Mouse (Mus musculus): ENCODE results near the gene Endou. TPM values are rescaled to one million over a fixed set of nuclear protein-coding genes. Genes with fewer than 3 reads are reported as not detected.

The Endou gene
- 0.09 and 0.33 TPM in 2 replicates for polyA plus RNA-seq (2016; fragmentation: Nextera tagmentation; extraction: Ambion mirVana)

DNA sequence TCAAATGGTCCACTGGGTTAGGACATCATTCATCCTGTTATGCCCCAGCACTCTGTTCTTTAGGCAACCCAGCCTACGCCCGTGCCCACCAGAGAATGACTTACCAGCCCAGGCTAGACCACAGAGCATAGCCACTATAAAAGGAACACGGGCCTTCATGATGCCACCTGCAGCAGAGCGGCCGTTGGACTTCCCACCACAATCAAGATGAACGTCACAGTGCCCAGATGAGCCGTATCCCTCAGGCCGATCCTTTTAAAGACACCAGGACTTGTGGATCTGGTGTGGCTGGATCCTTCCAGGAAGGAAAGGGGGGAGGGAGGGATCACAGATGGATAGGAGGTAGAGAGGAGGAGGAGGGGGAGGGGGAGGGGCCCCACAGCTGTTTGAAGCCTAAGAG lies at the start of gene Endou:
Gene Endou (minus strand): TSS at position 229 of the 400 bp plus-strand sequence.
- no peak within 1 kb of the TSS for H3K9ac ChIP-seq
- no peaks in the 10 kb centered on the region for H3K27me3 ChIP-seq
- no peaks in the 10 kb centered on the region for H3K36me3 ChIP-seq
- no peak for ATAC-seq (ENCODE audit: insufficient number of reproducible peaks, insufficient read depth, low FRiP score, low TSS enrichment)
- no peaks in the 10 kb centered on the region for H3K4me1 ChIP-seq
- 89% methylated on average over 8 of the region's 8 CpGs for WGBS
- no peak within 1 kb of the TSS for H3K4me3 ChIP-seq
- H3K27ac ChIP-seq: no peak within 1 kb of the TSS
- no peak within 1 kb of the TSS for H3K4me2 ChIP-seq (replicated peaks)
- no peaks in the 10 kb centered on the region for H3K9me3 ChIP-seq

DNA sequence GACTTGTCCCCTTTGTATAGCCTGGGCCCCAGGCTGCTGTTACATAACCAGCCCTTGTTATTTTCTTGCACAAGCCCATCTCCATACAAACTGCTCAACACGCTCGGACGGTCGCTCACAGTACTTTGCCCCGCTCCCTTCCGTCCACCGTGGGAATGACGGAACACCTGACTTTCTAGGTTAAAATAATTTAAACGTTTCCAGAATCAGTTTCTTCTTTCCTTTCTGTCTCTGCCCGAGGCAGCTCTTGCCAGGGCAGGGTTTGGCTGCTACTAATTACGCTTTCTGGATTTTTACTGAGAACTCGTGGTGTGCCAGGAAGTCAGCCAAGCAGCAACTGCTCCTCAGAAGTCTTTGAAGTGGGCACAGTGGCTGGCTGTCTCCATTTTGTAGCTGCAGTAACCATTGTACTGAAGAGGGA lies 49.5 kb upstream of the Endou start:
- ATAC-seq (ENCODE audit: insufficient number of reproducible peaks, insufficient read depth, low FRiP score, low TSS enrichment): no peak
- Histone ChIP-seq H3K4me1 (peaks cover 22% of the 10 kb centered on the region), H3K27me3 (no peaks in the 10 kb centered on the region), H3K27ac (peak overlapping the region; percentile 5; the same call in 1 of the 2 replicates), H3K9ac (no peak overlapping the region), H3K36me3 (no peaks in the 10 kb centered on the region), H3K4me3 (no peak overlapping the region), H3K9me3 (no peaks in the 10 kb centered on the region), H3K4me2 (replicated peaks) (no peak overlapping the region)
- WGBS: 54% methylated on average over 12 of the region's 12 CpGs

- no peak overlapping the region for H3K4me3 ChIP-seq
- no peak overlapping the region for H3K9ac ChIP-seq
- H3K27me3 ChIP-seq: no peaks in the 10 kb centered on the region
- no peaks in the 10 kb centered on the region for H3K36me3 ChIP-seq
- H3K4me2 ChIP-seq (replicated peaks): no peak overlapping the region
- 92% methylated on average over 1 of the region's 1 CpGs for WGBS
- no peak for ATAC-seq (ENCODE audit: insufficient number of reproducible peaks, insufficient read depth, low FRiP score, low TSS enrichment)
- no peak overlapping the region for H3K27ac ChIP-seq
- H3K9me3 ChIP-seq: no peaks in the 10 kb centered on the region
- H3K4me1 ChIP-seq: peaks cover 22% of the 10 kb centered on the region
Measured at GRCm38 (mm10) chr15:97779576-97779975, 48.4 kb upstream of the Endou start.

DNA sequence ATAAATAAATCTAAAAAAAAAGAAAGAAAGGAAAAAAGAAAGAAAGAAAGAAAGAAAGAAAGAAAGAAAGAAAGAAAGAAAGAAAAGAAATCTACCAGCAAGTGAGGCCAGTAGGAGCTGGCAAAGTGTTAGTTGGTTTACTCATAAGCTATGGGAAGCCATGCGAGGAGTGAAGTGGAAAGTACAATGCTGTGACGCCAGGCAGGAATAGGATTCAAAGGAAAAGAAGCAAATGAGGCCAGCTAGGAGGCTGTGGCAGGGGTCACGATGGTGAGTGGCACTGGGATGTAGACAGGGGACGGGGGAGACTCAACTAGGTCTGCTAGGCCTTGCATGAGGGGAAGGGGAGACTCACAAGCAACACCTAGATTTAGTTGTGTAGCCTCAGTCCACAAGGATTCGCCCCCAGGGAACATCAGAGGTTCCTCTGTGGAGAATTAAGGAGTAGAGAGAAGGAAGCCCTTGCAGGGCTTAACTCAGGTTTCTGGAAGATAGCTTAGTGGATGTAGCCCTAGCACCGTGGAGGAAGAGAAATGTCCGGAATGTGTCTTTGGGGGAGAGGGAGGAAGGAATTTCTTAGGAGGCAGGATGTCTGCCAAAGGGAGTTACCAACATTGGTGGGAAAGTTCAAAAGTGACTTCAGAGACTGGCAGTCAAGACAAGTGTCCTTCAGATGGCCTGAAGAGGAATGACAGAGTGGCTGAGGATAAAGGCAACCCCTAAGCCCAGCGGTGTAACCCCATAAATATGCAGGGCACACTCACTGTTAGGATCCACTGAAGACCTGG lies 47.4 kb upstream of the Endou start, which contains the start of gene Slc48a1:
Gene Slc48a1 (plus strand): TSS at position 210 of the 788 bp plus-strand sequence.
- no peak within 1 kb of the TSS for H3K9ac ChIP-seq
- H3K36me3 ChIP-seq: no peaks in the 10 kb centered on the region
- no peak within 1 kb of the TSS for H3K4me3 ChIP-seq
- 61% methylated on average over 8 of the region's 8 CpGs for WGBS
- no peak within 1 kb of the TSS for H3K4me2 ChIP-seq (replicated peaks)
- no peaks in the 10 kb centered on the region for H3K9me3 ChIP-seq
- no peak within 1 kb of the TSS for H3K27ac ChIP-seq
- no peak for ATAC-seq (ENCODE audit: insufficient number of reproducible peaks, insufficient read depth, low FRiP score, low TSS enrichment)
- H3K4me1 ChIP-seq: peaks cover 30% of the 10 kb centered on the region
- H3K27me3 ChIP-seq: no peaks in the 10 kb centered on the region

DNA sequence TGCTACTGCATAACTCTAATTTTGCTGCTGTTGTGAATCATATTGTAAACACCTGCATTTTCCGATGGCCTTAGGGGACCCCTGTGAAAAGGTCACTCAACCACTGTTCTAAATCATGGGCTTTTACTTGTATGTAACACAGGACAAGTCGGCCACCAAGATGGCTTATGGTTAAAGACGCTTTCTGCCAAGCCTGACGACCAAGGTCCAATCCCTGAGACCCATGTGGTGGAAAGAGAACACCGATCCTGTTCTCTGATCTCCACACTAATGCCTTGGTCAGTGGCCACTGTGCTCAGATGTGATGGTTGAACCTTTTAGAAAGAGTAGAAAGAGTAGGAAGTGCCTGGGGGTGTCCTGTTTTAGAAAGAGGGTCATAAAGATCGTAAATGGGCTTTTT lies 45.8 kb upstream of the Endou start:
- H3K36me3 ChIP-seq: no peaks in the 10 kb centered on the region
- H3K9me3 ChIP-seq: no peaks in the 10 kb centered on the region
- WGBS: 79% methylated on average over 6 of the region's 6 CpGs
- no peak overlapping the region for H3K9ac ChIP-seq
- H3K27ac ChIP-seq: no peak overlapping the region
- H3K4me2 ChIP-seq (replicated peaks): no peak overlapping the region
- H3K27me3 ChIP-seq: no peaks in the 10 kb centered on the region
- H3K4me3 ChIP-seq: no peak overlapping the region
- H3K4me1 ChIP-seq: peaks cover 33% of the 10 kb centered on the region
- ATAC-seq (ENCODE audit: insufficient number of reproducible peaks, insufficient read depth, low FRiP score, low TSS enrichment): no peak

GRCm38 (mm10) chr15:97776514-97776913 lies 45.4 kb upstream of the Endou start:
- Histone ChIP-seq H3K36me3 (no peaks in the 10 kb centered on the region), H3K4me3 (no peak overlapping the region), H3K4me1 (peaks cover 29% of the 10 kb centered on the region), H3K9ac (no peak overlapping the region), H3K27ac (no peak overlapping the region), H3K4me2 (replicated peaks) (no peak overlapping the region), H3K9me3 (no peaks in the 10 kb centered on the region), H3K27me3 (peaks cover 1% of the 10 kb centered on the region; the same call in 1 of the 2 replicates)
- WGBS: 12% methylated on average over 8 of the region's 8 CpGs
- ATAC-seq (ENCODE audit: insufficient number of reproducible peaks, insufficient read depth, low FRiP score, low TSS enrichment): no peak

DNA sequence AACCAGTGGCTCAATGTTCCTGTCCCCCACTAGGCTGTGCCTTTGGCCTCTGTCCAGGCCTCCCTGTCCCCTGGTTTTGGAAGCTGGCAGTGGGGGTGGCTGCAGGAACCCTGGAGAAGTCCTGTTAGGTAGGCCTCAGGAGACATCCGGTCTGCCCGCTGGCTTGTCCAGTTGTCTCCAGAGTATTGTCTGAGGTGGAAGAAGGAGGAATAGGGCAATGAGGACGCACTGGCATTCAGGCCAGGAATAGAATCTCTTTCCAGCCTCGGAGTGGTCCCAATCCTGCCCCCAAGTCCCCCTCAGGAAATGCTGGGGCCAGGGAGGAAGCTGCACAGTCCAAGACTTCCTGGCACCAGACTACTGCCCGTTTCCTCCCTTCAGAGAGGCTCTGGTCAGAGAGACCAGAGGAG lies 42.8 kb upstream of the Endou start:
- no peaks in the 10 kb centered on the region for H3K36me3 ChIP-seq
- H3K27ac ChIP-seq: peak overlapping the region; percentile 77
- H3K9ac ChIP-seq: no peak overlapping the region; the same call in 1 of the 2 replicates
- H3K27me3 ChIP-seq: peaks cover 9% of the 10 kb centered on the region; the same call in 1 of the 2 replicates
- no peak overlapping the region for H3K4me3 ChIP-seq
- 54% methylated on average over 5 of the region's 5 CpGs for WGBS
- no peaks in the 10 kb centered on the region for H3K9me3 ChIP-seq
- peaks cover 18% of the 10 kb centered on the region for H3K4me1 ChIP-seq
- no peak for ATAC-seq (ENCODE audit: insufficient number of reproducible peaks, insufficient read depth, low FRiP score, low TSS enrichment)
- no peak overlapping the region for H3K4me2 ChIP-seq (replicated peaks)

GRCm38 (mm10) chr15:97773108-97773507 lies 42.0 kb upstream of the Endou start:
- Histone ChIP-seq H3K4me2 (replicated peaks) (peak overlapping the region; percentile 10; the same call in 1 of the 2 replicates), H3K4me3 (no peak overlapping the region), H3K4me1 (peaks cover 24% of the 10 kb centered on the region), H3K36me3 (no peaks in the 10 kb centered on the region), H3K27ac (peak overlapping the region; percentile 77), H3K9me3 (no peaks in the 10 kb centered on the region), H3K9ac (no peak overlapping the region), H3K27me3 (peaks cover 10% of the 10 kb centered on the region)
- ATAC-seq (ENCODE audit: insufficient number of reproducible peaks, insufficient read depth, low FRiP score, low TSS enrichment): peak; percentile 67; the same call in 1 of the 2 replicates
- 24% methylated on average over 5 of the region's 5 CpGs for WGBS

- WGBS: 76% methylated on average over 8 of the region's 8 CpGs
- Histone ChIP-seq H3K4me1 (peaks cover 48% of the 10 kb centered on the region), H3K4me2 (replicated peaks) (no peak overlapping the region), H3K4me3 (no peak overlapping the region), H3K9ac (no peak overlapping the region), H3K27me3 (peaks cover 33% of the 10 kb centered on the region), H3K36me3 (no peaks in the 10 kb centered on the region), H3K27ac (no peak overlapping the region), H3K9me3 (no peaks in the 10 kb centered on the region)
- ATAC-seq (ENCODE audit: insufficient number of reproducible peaks, insufficient read depth, low FRiP score, low TSS enrichment): no peak
Measured at GRCm38 (mm10) chr15:97770280-97770679, 39.1 kb upstream of the Endou start.

GRCm38 (mm10) chr15:97768192-97768591 lies 37.1 kb upstream of the Endou start:
- Histone ChIP-seq H3K27ac (0 out of 2 replicates have a peak overlapping the region, but pooled peaks have one; percentile 54), H3K4me2 (replicated peaks) (peak overlapping the region; percentile 94), H3K27me3 (peaks cover 41% of the 10 kb centered on the region), H3K4me1 (peaks cover 43% of the 10 kb centered on the region), H3K9me3 (no peaks in the 10 kb centered on the region), H3K9ac (peak overlapping the region; percentile 47), H3K36me3 (no peaks in the 10 kb centered on the region), H3K4me3 (peak overlapping the region; percentile 48)
- 1% methylated on average over 18 of the region's 18 CpGs for WGBS
- no peak for ATAC-seq (ENCODE audit: insufficient number of reproducible peaks, insufficient read depth, low FRiP score, low TSS enrichment)

DNA sequence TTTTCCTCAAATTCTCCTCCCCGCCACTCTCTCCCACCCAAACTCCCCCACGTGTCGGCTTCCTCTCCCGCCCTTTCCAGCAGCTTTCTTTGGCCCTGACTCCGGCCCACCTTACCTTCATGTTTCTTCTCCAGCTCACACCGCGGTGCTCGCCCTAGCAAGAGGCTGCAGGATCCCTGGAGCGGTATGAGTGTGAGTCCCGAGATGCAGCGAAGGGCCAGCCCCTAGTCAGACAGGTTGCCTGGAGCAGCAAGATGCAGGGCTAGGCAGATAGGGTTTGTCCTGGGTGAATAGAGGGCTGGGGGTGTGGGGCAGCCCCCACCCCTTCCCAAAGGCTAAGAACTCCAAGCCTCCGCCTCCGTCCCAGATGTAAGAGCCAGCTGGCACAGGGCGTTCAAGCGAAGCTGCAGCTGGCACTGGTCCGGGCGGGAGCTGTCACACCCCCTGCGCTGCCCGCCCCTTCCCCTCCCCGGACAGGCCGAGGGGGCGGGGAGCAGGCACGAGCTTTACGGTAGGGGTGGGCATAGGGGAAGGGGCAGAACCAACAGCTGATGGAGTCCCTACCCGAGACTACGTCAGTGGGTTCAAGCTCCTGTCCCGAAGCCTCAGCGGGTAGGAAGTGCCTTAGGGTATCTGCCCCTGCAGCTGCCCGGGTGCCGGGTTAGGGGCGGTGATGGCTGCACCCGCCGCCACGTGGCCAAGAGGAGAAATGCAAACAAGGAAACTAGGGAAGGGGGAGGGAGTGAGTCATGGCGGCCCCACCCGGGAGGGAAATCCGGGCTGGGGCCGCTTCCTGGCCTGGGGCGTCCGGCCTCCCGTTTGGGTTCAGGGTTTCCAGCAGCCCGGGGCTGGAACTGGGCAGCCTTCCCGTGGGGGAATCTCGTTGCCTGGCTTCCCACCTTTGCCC lies 36.4 kb upstream of the Endou start, which contains the start of gene Rapgef3:
Gene Rapgef3 (minus strand): TSS at position 693 of the 907 bp plus-strand sequence.
- H3K9ac ChIP-seq: peak within 1 kb of the TSS; percentile 47
- H3K4me2 ChIP-seq (replicated peaks): peak within 1 kb of the TSS; percentile 94
- H3K27ac ChIP-seq: peak within 1 kb of the TSS; percentile 54; the same call in 1 of the 2 replicates
- peak within 1 kb of the TSS; percentile 48 for H3K4me3 ChIP-seq
- no peaks in the 10 kb centered on the region for H3K9me3 ChIP-seq
- H3K36me3 ChIP-seq: no peaks in the 10 kb centered on the region
- WGBS: under 1% methylated on average over 43 of the region's 44 CpGs
- H3K4me1 ChIP-seq: peaks cover 37% of the 10 kb centered on the region
- ATAC-seq (ENCODE audit: insufficient number of reproducible peaks, insufficient read depth, low FRiP score, low TSS enrichment): peak; percentile 76
- peaks cover 41% of the 10 kb centered on the region for H3K27me3 ChIP-seq
